Mouse (Mus musculus) forebrain, postnatal 0 days (tissue): ENCODE data around the gene Hpcal1. TPM values are rescaled to one million over a fixed set of nuclear protein-coding genes. Genes with fewer than 3 reads are reported as not detected.

Experiments
- ATAC-seq: fragments of 200-750 bp; cut with Nextera tagmentation; 2 replicates; pipeline ENCODE4 v1.8.0; 2017; ENCODE audit warnings: mild to moderate bottlenecking, moderate library complexity
- DNase-seq: peaks from one replicate; pipeline ENCODE4 v3.0.0-alpha.2; 2015
- H3K27ac ChIP-seq: fragments of 300-500 bp; sonication (generic); 2 replicates; pipeline ENCODE4 v1.5.1; 2014; ENCODE audit warnings: low read depth, mild to moderate bottlenecking, antibody characterized with exemption, low read length, moderate library complexity, mixed read lengths
- H3K27me3 ChIP-seq: fragments of 300-500 bp; sonication (generic); 2 replicates; pipeline ENCODE4 v1.6.1; 2014; ENCODE audit warnings: mild to moderate bottlenecking, low read length, mixed read lengths; ENCODE audit not compliant: insufficient read depth
- H3K36me3 ChIP-seq: fragments of 300-500 bp; sonication (generic); 2 replicates; pipeline ENCODE4 v1.6.1; 2014; ENCODE audit warnings: mild to moderate bottlenecking, moderate library complexity; ENCODE audit not compliant: insufficient read depth
- H3K4me1 ChIP-seq: fragments of 300-500 bp; sonication (generic); 2 replicates; pipeline ENCODE4 v1.6.1; 2014; ENCODE audit warnings: antibody characterized with exemption; ENCODE audit not compliant: insufficient read depth
- H3K4me2 ChIP-seq: fragments of 300-500 bp; sonication (generic); 2 replicates; pipeline ENCODE4 v1.6.1; 2014; ENCODE audit warnings: low read depth, mild to moderate bottlenecking, moderate library complexity
- H3K4me3 ChIP-seq: fragments of 300-500 bp; sonication (generic); 2 replicates; pipeline ENCODE4 v1.5.1; 2014; ENCODE audit warnings: low read depth, low read length, mixed read lengths
- H3K9ac ChIP-seq: fragments of 300-500 bp; sonication (generic); 2 replicates; pipeline ENCODE4 v1.6.1; 2014; ENCODE audit warnings: mild to moderate bottlenecking
- H3K9me3 ChIP-seq: fragments of 300-500 bp; sonication (generic); 2 replicates; pipeline ENCODE4 v1.6.1; 2016; ENCODE audit warnings: low read length
- CTCF ChIP-seq: sonication (generic); IDR thresholded peaks from 2 replicates; pipeline ENCODE4 v1.5.1; 2016; ENCODE audit warnings: antibody characterized with exemption, control low read depth, low read depth
- WGBS: fragments of 180-500 bp; shearing (Covaris S2); extraction: QIAGEN DNeasy Blood & Tissue Kit; methylation state at CpG from one replicate; pipeline ENCODE4 v1.1.7; 2014; 5-methylcytosine and 5-hydroxymethylcytosine counted together
- polyA plus RNA-seq: library from polyadenylated mRNA; unstranded; fragments of >200 nt; fragmentation: Nextera tagmentation; extraction: Ambion mirVana; gene quantifications from 2 replicates; pipeline ENCODE4 v1.2.1, GENCODE M21; 2015
- total RNA-seq: library from RNA; depleted of rRNA; stranded (reverse); fragments of >200 nt; gene quantifications from 2 replicates; pipeline ENCODE4 v1.2.3, GENCODE M21; 2014

Gene Hpcal1
- total and polyA plus RNA-seq, 2 experiments from 2014 or later = 46.9 to 76.7 TPM

GRCm38 (mm10) chr12:17673729-17674128, 16.9 kb upstream of the Hpcal1 start:
- ATAC-seq (no peak), DNase-seq (no peak)
- WGBS = 65% methylated on average over 7 of the region's 7 CpGs
- Histone ChIP-seq H3K4me2 (no peak overlapping the region), H3K27me3 (no peaks in the 10 kb centered on the region), H3K4me3 (no peak overlapping the region), H3K27ac (no peak overlapping the region), H3K36me3 (no peaks in the 10 kb centered on the region), H3K9me3 (no peaks in the 10 kb centered on the region), H3K9ac (no peak overlapping the region), H3K4me1 (no peaks in the 10 kb centered on the region)
- no peak for TF ChIP-seq CTCF

GRCm38 (mm10) chr12:17674182-17674812, 16.4 kb upstream of the Hpcal1 start:
- H3K4me1 ChIP-seq = no peaks in the 10 kb centered on the region
- ATAC-seq (no peak), DNase-seq (no peak)
- no peak overlapping the region for H3K9ac ChIP-seq
- H3K9me3 ChIP-seq = no peaks in the 10 kb centered on the region
- no peaks in the 10 kb centered on the region for H3K36me3 ChIP-seq
- H3K27me3 ChIP-seq = no peaks in the 10 kb centered on the region
- H3K27ac ChIP-seq = no peak overlapping the region
- no peak overlapping the region for H3K4me2 ChIP-seq
- WGBS = 45% methylated on average over 6 of the region's 6 CpGs
- no peak for TF ChIP-seq CTCF
- H3K4me3 ChIP-seq = no peak overlapping the region

- no peak overlapping the region for H3K27ac ChIP-seq
- H3K4me1 ChIP-seq = no peaks in the 10 kb centered on the region
- ATAC-seq (no peak), DNase-seq (no peak)
- H3K9ac ChIP-seq = no peak overlapping the region
- H3K36me3 ChIP-seq = no peaks in the 10 kb centered on the region
- H3K4me2 ChIP-seq = no peak overlapping the region
- no peak overlapping the region for H3K4me3 ChIP-seq
- 0 out of 2 replicates have a peak, but pooled peaks have one; percentile 8 for TF ChIP-seq CTCF
- H3K27me3 ChIP-seq = no peaks in the 10 kb centered on the region
- no peaks in the 10 kb centered on the region for H3K9me3 ChIP-seq
- WGBS = 80% methylated on average over 2 of the region's 2 CpGs
Observed at GRCm38 (mm10) chr12:17677743-17678142, 12.9 kb upstream of the Hpcal1 start.

GRCm38 (mm10) chr12:17679571-17679970, 11.1 kb upstream of the Hpcal1 start:
- no peak overlapping the region for H3K4me2 ChIP-seq
- ATAC-seq (no peak), DNase-seq (no peak)
- no peak overlapping the region for H3K9ac ChIP-seq
- no peaks in the 10 kb centered on the region for H3K27me3 ChIP-seq
- no peak for TF ChIP-seq CTCF
- no peak overlapping the region for H3K4me3 ChIP-seq
- H3K27ac ChIP-seq = no peak overlapping the region
- no peaks in the 10 kb centered on the region for H3K4me1 ChIP-seq
- H3K36me3 ChIP-seq = no peaks in the 10 kb centered on the region
- H3K9me3 ChIP-seq = no peaks in the 10 kb centered on the region
- 95% methylated on average over 4 of the region's 4 CpGs for WGBS

- WGBS = 89% methylated on average over 2 of the region's 2 CpGs
- H3K4me2 ChIP-seq = no peak overlapping the region
Observed at GRCm38 (mm10) chr12:17682161-17682560, 8.5 kb upstream of the Hpcal1 start.

GRCm38 (mm10) chr12:17684315-17684714, 6.3 kb upstream of the Hpcal1 start:
- ATAC-seq = no peak
- no peak overlapping the region for H3K27ac ChIP-seq
- H3K4me3 ChIP-seq = no peak overlapping the region
- H3K36me3 ChIP-seq = no peaks in the 10 kb centered on the region
- H3K9me3 ChIP-seq = no peaks in the 10 kb centered on the region
- no peaks in the 10 kb centered on the region for H3K4me1 ChIP-seq
- no peak overlapping the region for H3K9ac ChIP-seq
- DNase-seq = no peak
- no peak overlapping the region for H3K4me2 ChIP-seq
- 91% methylated on average over 1 of the region's 1 CpGs for WGBS
- no peak for TF ChIP-seq CTCF
- H3K27me3 ChIP-seq = no peaks in the 10 kb centered on the region

More at GRCm38 (mm10) chr12:17682161-17682560, 8.5 kb upstream of the Hpcal1 start:
- no peak overlapping the region for H3K4me3 ChIP-seq
- DNase-seq (no peak), ATAC-seq (no peak)
- H3K27ac ChIP-seq = no peak overlapping the region
- H3K9ac ChIP-seq = no peak overlapping the region
- no peaks in the 10 kb centered on the region for H3K36me3 ChIP-seq
- no peak for TF ChIP-seq CTCF
- H3K27me3 ChIP-seq = no peaks in the 10 kb centered on the region
- no peaks in the 10 kb centered on the region for H3K9me3 ChIP-seq
- H3K4me1 ChIP-seq = no peaks in the 10 kb centered on the region

GRCm38 (mm10) chr12:17686116-17686515, 4.5 kb upstream of the Hpcal1 start:
- 85% methylated on average over 2 of the region's 2 CpGs for WGBS
- H3K4me1 ChIP-seq = no peaks in the 10 kb centered on the region
- H3K4me3 ChIP-seq = no peak overlapping the region
- H3K9me3 ChIP-seq = no peaks in the 10 kb centered on the region
- ATAC-seq = no peak
- no peak overlapping the region for H3K4me2 ChIP-seq
- TF ChIP-seq CTCF = no peak
- no peak overlapping the region for H3K27ac ChIP-seq
- DNase-seq = no peak
- no peaks in the 10 kb centered on the region for H3K36me3 ChIP-seq
- no peak overlapping the region for H3K9ac ChIP-seq
- no peaks in the 10 kb centered on the region for H3K27me3 ChIP-seq

- H3K4me2 ChIP-seq = no peak overlapping the region
- no peak for ATAC-seq
- no peak overlapping the region for H3K27ac ChIP-seq
- H3K4me3 ChIP-seq = no peak overlapping the region
- no peak for TF ChIP-seq CTCF
- H3K27me3 ChIP-seq = no peaks in the 10 kb centered on the region; the same call in 1 of the 2 replicates
- no peak for DNase-seq
- WGBS = 94% methylated on average over 3 of the region's 3 CpGs
- no peaks in the 10 kb centered on the region for H3K4me1 ChIP-seq
- H3K9me3 ChIP-seq = no peaks in the 10 kb centered on the region
- H3K9ac ChIP-seq = no peak overlapping the region
- no peaks in the 10 kb centered on the region for H3K36me3 ChIP-seq
Observed at GRCm38 (mm10) chr12:17688913-17689312, 1.7 kb upstream of the Hpcal1 start.
